12 mouse cellular contexts compared by ENCODE assay signal in genomic region chr5:66174160-66174837, GRCm38 (mm10). TPM values are rescaled to one million over a fixed set of nuclear protein-coding genes. Genes with fewer than 3 reads are reported as not detected.
A peak's percentile ranks its signal among the peaks of the same experiment; 100 is the strongest.
DNase-seq lines count a peak whose midpoint lies in the region; ATAC-seq and TF ChIP-seq lines count a peak whose summit lies in the region.
"Had no signal": no experiment of that assay in that cellular context is flagged by ENCODE, and none has a peak within 500 bp of the region (broad histone marks: within the 10 kb centered on the region; RNA-seq: fewer than 3 reads in every experiment).

No protein-coding gene starts in this region.

- peak; percentile 57 for DNase-seq in lung, embryonic 14.5 days
- no peak for DNase-seq in lung, postnatal 4 days
- peak; percentile 29 for DNase-seq in embryonic facial prominence, embryonic 10.5 days (ENCODE audit: low spot score)
- peak; percentile 39 for DNase-seq in midbrain, postnatal 0 days (ENCODE audit: low spot score)
- no peak for DNase-seq in frontal cortex, postnatal 14 days (ENCODE audit: low spot score in 2 of 2)
- DNase-seq in adrenal gland, postnatal 4 days (ENCODE audit: low spot score in 2 of 2), result no peak
- DNase-seq: adrenal gland, postnatal 36 days; cerebellum, postnatal 36 days; kidney, adult 18-20 months had no signal

- no peak overlapping the region for H3K4me3 ChIP-seq in lung, embryonic 14.5 days (ENCODE audit: low read depth, low read length)
- H3K4me3 ChIP-seq in embryonic facial prominence, embryonic 10.5 days, result no peak overlapping the region
- no peak overlapping the region; the same call in 1 of the 2 replicates for H3K4me3 ChIP-seq in forebrain, embryonic 16.5 days (replicated peaks; ENCODE audit: low read length)
- H3K4me3 ChIP-seq in midbrain, postnatal 0 days (ENCODE audit: low read depth, low read length), result no peak overlapping the region

- WGBS in lung, embryonic 14.5 days, result 58% methylated on average over 23 of the region's 23 CpGs
- 89% methylated on average over 23 of the region's 23 CpGs for WGBS in embryonic facial prominence, embryonic 10.5 days
- WGBS in forebrain, embryonic 16.5 days, result 31% methylated on average over 23 of the region's 23 CpGs
- 53% methylated on average over 23 of the region's 23 CpGs for WGBS in midbrain, postnatal 0 days

- H3K4me2 ChIP-seq in lung, embryonic 14.5 days, result peak overlapping the region; percentile 18; the same call in 1 of the 2 replicates
- peak overlapping the region; percentile 36 for H3K4me2 ChIP-seq in forebrain, embryonic 16.5 days (ENCODE audit: low read length)
- H3K4me2 ChIP-seq in midbrain, postnatal 0 days (ENCODE audit: low read depth, low read length, poor library complexity, severe bottlenecking), result no peak overlapping the region

- H3K4me1 ChIP-seq in lung, embryonic 14.5 days (ENCODE audit: insufficient read depth), result no peaks in the 10 kb centered on the region
- peaks cover 8% of the 10 kb centered on the region; the same call in 1 of the 2 replicates for H3K4me1 ChIP-seq in embryonic facial prominence, embryonic 10.5 days
- H3K4me1 ChIP-seq in forebrain, embryonic 16.5 days (replicated peaks; ENCODE audit: control insufficient read depth, insufficient read depth, low read length), result no peaks in the 10 kb centered on the region
- no peaks in the 10 kb centered on the region for H3K4me1 ChIP-seq in midbrain, postnatal 0 days (ENCODE audit: insufficient read depth, low read length)

- no peak for ATAC-seq in lung, embryonic 14.5 days (ENCODE audit: insufficient read depth)
- ATAC-seq in forebrain, embryonic 16.5 days, result peak; percentile 58
- ATAC-seq in midbrain, postnatal 0 days (ENCODE audit: low FRiP score), result no peak
- ATAC-seq in erythroid progenitor cell, adult 5-6 weeks (replicated peaks; ENCODE audit: low FRiP score, poor library complexity, severe bottlenecking), result no peak

- H3K9me3 ChIP-seq in lung, embryonic 14.5 days (ENCODE audit: low read depth, low read length), result no peaks in the 10 kb centered on the region
- H3K9me3 ChIP-seq in embryonic facial prominence, embryonic 10.5 days, result no peaks in the 10 kb centered on the region
- no peaks in the 10 kb centered on the region for H3K9me3 ChIP-seq in forebrain, embryonic 16.5 days (ENCODE audit: control insufficient read depth, low read length)
- no peaks in the 10 kb centered on the region for H3K9me3 ChIP-seq in midbrain, postnatal 0 days (ENCODE audit: low read length)

- no peak for TF ChIP-seq CTCF in lung, embryonic 14.5 days (IDR thresholded peaks at IDR 0.05; ENCODE audit: low read depth)
- TF ChIP-seq CTCF in midbrain, postnatal 0 days (IDR thresholded peaks at IDR 0.05), result no peak

- no peak overlapping the region for H3K27ac ChIP-seq in lung, embryonic 14.5 days (ENCODE audit: low read depth)
- no peak overlapping the region for H3K27ac ChIP-seq in embryonic facial prominence, embryonic 10.5 days (replicated peaks)
- no peak overlapping the region for H3K27ac ChIP-seq in forebrain, embryonic 16.5 days (ENCODE audit: low read length)
- H3K27ac ChIP-seq in midbrain, postnatal 0 days (ENCODE audit: low read depth, low read length), result no peak overlapping the region

- H3K9ac ChIP-seq in lung, embryonic 14.5 days, result no peak overlapping the region
- H3K9ac ChIP-seq in forebrain, embryonic 16.5 days (replicated peaks; ENCODE audit: low read depth, low read length), result no peak overlapping the region; the same call in 1 of the 2 replicates
- H3K9ac ChIP-seq in midbrain, postnatal 0 days (replicated peaks; ENCODE audit: low read length, poor library complexity, severe bottlenecking), result no peak overlapping the region

- no peaks in the 10 kb centered on the region for H3K36me3 ChIP-seq in lung, embryonic 14.5 days (ENCODE audit: insufficient read depth)
- no peaks in the 10 kb centered on the region for H3K36me3 ChIP-seq in embryonic facial prominence, embryonic 10.5 days (replicated peaks)
- H3K36me3 ChIP-seq in forebrain, embryonic 16.5 days (ENCODE audit: control insufficient read depth, insufficient read depth), result no peaks in the 10 kb centered on the region
- H3K36me3 ChIP-seq in midbrain, postnatal 0 days (ENCODE audit: insufficient read depth, low read length), result no peaks in the 10 kb centered on the region

- H3K27me3 ChIP-seq in lung, embryonic 14.5 days (ENCODE audit: insufficient read depth, low read length), result no peaks in the 10 kb centered on the region
- H3K27me3 ChIP-seq in embryonic facial prominence, embryonic 10.5 days (replicated peaks; ENCODE audit: low read depth, poor library complexity, severe bottlenecking), result no peaks in the 10 kb centered on the region
- no peaks in the 10 kb centered on the region for H3K27me3 ChIP-seq in forebrain, embryonic 16.5 days (replicated peaks; ENCODE audit: control insufficient read depth, insufficient read depth, low read length)
- H3K27me3 ChIP-seq in midbrain, postnatal 0 days (ENCODE audit: insufficient read depth, low read length), result no peaks in the 10 kb centered on the region

RNA-seq across cellular contexts. Expression of gene Rbm47, which starts 1.4 kb away (rescaled TPM):
- polyA plus RNA-seq in lung, embryonic 14.5 days (2014; fragmentation: Nextera tagmentation; extraction: Ambion mirVana), result 18.5 and 18.8 TPM in 2 replicates
- 3.2 and 4.4 TPM in 2 replicates for polyA plus RNA-seq in embryonic facial prominence, embryonic 10.5 days (2016; fragmentation: Nextera tagmentation; extraction: Ambion mirVana)
- 2.0 and 3.0 TPM in 2 replicates for polyA plus RNA-seq in forebrain, embryonic 16.5 days (2015; fragmentation: Nextera tagmentation; extraction: Ambion mirVana)
- total RNA-seq in midbrain, postnatal 0 days (2014; rRNA removed), result 2.5 and 3.0 TPM in 2 replicates
- 1.3 and 1.4 TPM in 2 replicates for polyA plus RNA-seq in midbrain, postnatal 0 days (2015; fragmentation: Nextera tagmentation; extraction: Ambion mirVana)
- 0.36 and 0.42 TPM in 2 replicates for total RNA-seq in erythroid progenitor cell, adult 5-6 weeks (2015; ENCODE audit: low replicate concordance)
- total RNA-seq in erythroid progenitor cell, adult 5-6 weeks (2017; ENCODE audit: low replicate concordance), result 0.39 and 4.7 TPM in 2 replicates
- 10 to 100 TPM; 63.2 to 73.3 TPM for total RNA-seq in adrenal gland, postnatal 4 days (2021)
- total RNA-seq: MEL had no signal

Comparison
In these comparisons a context has a peak if more than half of its experiments do, and no peak if none do; other contexts are left out.
1. DNase-seq: peak in lung, embryonic 14.5 days (single experiment), embryonic facial prominence, embryonic 10.5 days (single experiment) and midbrain, postnatal 0 days (single experiment); none in lung, postnatal 4 days (0 of 2), frontal cortex, postnatal 14 days (0 of 2) and adrenal gland, postnatal 4 days (0 of 2).